Comparison of ENCODE assay signal across 13 mouse cellular contexts in genomic region chr10:75939481-75940234, GRCm38 (mm10). TPM values are rescaled to one million over a fixed set of nuclear protein-coding genes. Genes with fewer than 3 reads are reported as not detected.
DNase-seq lines count a peak whose midpoint lies in the region; ATAC-seq and TF ChIP-seq lines count a peak whose summit lies in the region.
"Had no signal": no experiment of that assay in that cellular context is flagged by ENCODE, and none has a peak within 500 bp of the region (broad histone marks: within the 10 kb centered on the region; RNA-seq: fewer than 3 reads in every experiment).

No protein-coding gene starts in this region.

- H3K9ac ChIP-seq in hindbrain, embryonic 16.5 days (ENCODE audit: low read depth, low read length), result no peak overlapping the region
- H3K9ac ChIP-seq in hindbrain, embryonic 12.5 days, result no peak overlapping the region
- H3K9ac ChIP-seq in kidney, embryonic 15.5 days, result no peak overlapping the region
- H3K9ac ChIP-seq: embryonic facial prominence, embryonic 15.5 days had no signal

- DNase-seq in hindbrain, embryonic 10.5 days (ENCODE audit: low spot score), result no peak
- DNase-seq in G1E (ENCODE audit: low spot score), result peak; percentile 70
- peak; percentile 83 for DNase-seq in c-Kit-positive CD71-positive TER-119-positive erythroid progenitor cells, embryonic 14.5 days (ENCODE audit: low spot score)
- DNase-seq: cerebellum, adult 9-10 months; thymus, postnatal 25 days had no signal

- H3K4me2 ChIP-seq in hindbrain, embryonic 16.5 days (ENCODE audit: low read length), result no peak overlapping the region
- H3K4me2 ChIP-seq in hindbrain, embryonic 12.5 days (replicated peaks), result no peak overlapping the region
- no peak overlapping the region for H3K4me2 ChIP-seq in kidney, embryonic 15.5 days
- H3K4me2 ChIP-seq: embryonic facial prominence, embryonic 15.5 days had no signal

- peaks cover 59% of the 10 kb centered on the region for H3K27me3 ChIP-seq in hindbrain, embryonic 10.5 days (ENCODE audit: insufficient read depth, poor library complexity, severe bottlenecking)
- no peaks in the 10 kb centered on the region for H3K27me3 ChIP-seq in hindbrain, embryonic 16.5 days (replicated peaks; ENCODE audit: control insufficient read depth, insufficient read depth, low read length)
- no peaks in the 10 kb centered on the region for H3K27me3 ChIP-seq in G1E (ENCODE audit: insufficient read depth, low read length)
- H3K27me3 ChIP-seq in hindbrain, embryonic 12.5 days, result peaks cover 46% of the 10 kb centered on the region
- H3K27me3 ChIP-seq in kidney, embryonic 15.5 days, result peaks cover 7% of the 10 kb centered on the region

- H3K27ac ChIP-seq in hindbrain, embryonic 10.5 days, result peak overlapping the region; percentile 1; the same call in 1 of the 2 replicates
- H3K27ac ChIP-seq in hindbrain, embryonic 16.5 days (ENCODE audit: low read depth, low read length), result no peak overlapping the region
- H3K27ac ChIP-seq in hindbrain, embryonic 12.5 days, result no peak overlapping the region
- H3K27ac ChIP-seq in kidney, embryonic 15.5 days, result no peak overlapping the region
- H3K27ac ChIP-seq: embryonic facial prominence, embryonic 15.5 days had no signal

- H3K9me3 ChIP-seq in hindbrain, embryonic 10.5 days, result no peaks in the 10 kb centered on the region
- H3K9me3 ChIP-seq in hindbrain, embryonic 16.5 days (ENCODE audit: control insufficient read depth, low read length), result no peaks in the 10 kb centered on the region
- no peaks in the 10 kb centered on the region for H3K9me3 ChIP-seq in G1E (replicated peaks)
- H3K9me3 ChIP-seq in hindbrain, embryonic 12.5 days (replicated peaks), result no peaks in the 10 kb centered on the region
- H3K9me3 ChIP-seq in kidney, embryonic 15.5 days (replicated peaks), result no peaks in the 10 kb centered on the region
- H3K9me3 ChIP-seq: embryonic facial prominence, embryonic 15.5 days had no signal

- no peak for TF ChIP-seq CTCF in G1E (IDR thresholded peaks at IDR 0.05; ENCODE audit: low read depth, low read length)

- H3K4me3 ChIP-seq in hindbrain, embryonic 10.5 days, result no peak overlapping the region
- H3K4me3 ChIP-seq in hindbrain, embryonic 16.5 days (ENCODE audit: low read length), result no peak overlapping the region
- peak overlapping the region; percentile 45; the same call in 1 of the 2 replicates for H3K4me3 ChIP-seq in G1E (ENCODE audit: low read depth, low read length)
- no peak overlapping the region for H3K4me3 ChIP-seq in hindbrain, embryonic 12.5 days
- H3K4me3 ChIP-seq in kidney, embryonic 15.5 days (replicated peaks), result no peak overlapping the region
- H3K4me3 ChIP-seq: embryonic facial prominence, embryonic 15.5 days had no signal

- ATAC-seq in hindbrain, embryonic 16.5 days, result no peak
- ATAC-seq in G1E (ENCODE audit: extremely low read depth, insufficient number of reproducible peaks, low FRiP score, poor library complexity, severe bottlenecking), result peak; percentile 35; the same call in 1 of the 2 replicates
- ATAC-seq in megakaryocyte-erythroid progenitor cell, adult 5-6 weeks (replicated peaks; ENCODE audit: low FRiP score, low TSS enrichment, poor library complexity, severe bottlenecking), result peak; percentile 51; the same call in 1 of the 2 replicates
- no peak for ATAC-seq in hindbrain, embryonic 12.5 days (ENCODE audit: low FRiP score)
- no peak for ATAC-seq in kidney, embryonic 15.5 days (replicated peaks; ENCODE audit: low FRiP score)

- WGBS in hindbrain, embryonic 10.5 days, result 29% methylated on average over 9 of the region's 9 CpGs
- WGBS in hindbrain, embryonic 16.5 days, result 45% methylated on average over 9 of the region's 9 CpGs
- 37% methylated on average over 9 of the region's 9 CpGs for WGBS in hindbrain, embryonic 12.5 days
- WGBS in kidney, embryonic 15.5 days, result 47% methylated on average over 9 of the region's 9 CpGs

- H3K4me1 ChIP-seq in hindbrain, embryonic 10.5 days (replicated peaks), result peaks cover 66% of the 10 kb centered on the region
- peaks cover 8% of the 10 kb centered on the region for H3K4me1 ChIP-seq in hindbrain, embryonic 16.5 days (ENCODE audit: control insufficient read depth, insufficient read depth, low read depth, low read length)
- peaks cover 63% of the 10 kb centered on the region for H3K4me1 ChIP-seq in G1E (ENCODE audit: insufficient read depth, low read depth, low read length)
- peaks cover 30% of the 10 kb centered on the region for H3K4me1 ChIP-seq in hindbrain, embryonic 12.5 days
- peaks cover 52% of the 10 kb centered on the region for H3K4me1 ChIP-seq in kidney, embryonic 15.5 days

- no peaks in the 10 kb centered on the region for H3K36me3 ChIP-seq in hindbrain, embryonic 10.5 days
- H3K36me3 ChIP-seq in hindbrain, embryonic 16.5 days (ENCODE audit: control insufficient read depth, insufficient read depth, low read length), result no peaks in the 10 kb centered on the region
- H3K36me3 ChIP-seq in G1E (replicated peaks), result peaks cover 31% of the 10 kb centered on the region
- no peaks in the 10 kb centered on the region for H3K36me3 ChIP-seq in hindbrain, embryonic 12.5 days
- no peaks in the 10 kb centered on the region for H3K36me3 ChIP-seq in kidney, embryonic 15.5 days
- H3K36me3 ChIP-seq: embryonic facial prominence, embryonic 15.5 days had no signal

RNA-seq across cellular contexts. Expression of gene Gm867, which starts 0.8 kb away (rescaled TPM):
- 0.85 and 1.6 TPM in 2 replicates for polyA plus RNA-seq in hindbrain, embryonic 10.5 days (2016; fragmentation: Nextera tagmentation; extraction: Ambion mirVana)
- polyA plus RNA-seq in hindbrain, embryonic 16.5 days (2015; fragmentation: Nextera tagmentation; extraction: Ambion mirVana), result 0.74 and 1.5 TPM in 2 replicates
- total RNA-seq in G1E (2014; fragmentation: Nextera tagmentation) (3.0 and 45.1 TPM in 2 replicates), G1E (2017) (not detected in 2 replicates)
- not detected in 2 replicates for polyA plus RNA-seq in G1E (2012)
- 1.8 and 3.6 TPM in 2 replicates for total RNA-seq in megakaryocyte-erythroid progenitor cell, adult 5-6 weeks (2014; fragmentation: Nextera tagmentation)
- not detected in 2 replicates for total RNA-seq in megakaryocyte-erythroid progenitor cell, adult 5-6 weeks (2017)
- polyA plus RNA-seq in hindbrain, embryonic 12.5 days (2016; fragmentation: Nextera tagmentation; extraction: Ambion mirVana), result 1.5 and 1.7 TPM in 2 replicates
- polyA plus RNA-seq in kidney, embryonic 15.5 days (2015; fragmentation: Nextera tagmentation; extraction: Ambion mirVana), result 0.30 and 1.0 TPM in 2 replicates
- polyA plus RNA-seq: intestine, embryonic 14.5 days had no signal

RNA-seq across cellular contexts. Expression of gene Vpreb3, which starts 3.2 kb away (rescaled TPM):
- 0.37 and 0.61 TPM in 2 replicates for polyA plus RNA-seq in hindbrain, embryonic 10.5 days (2016; fragmentation: Nextera tagmentation; extraction: Ambion mirVana)
- polyA plus RNA-seq in hindbrain, embryonic 16.5 days (2015; fragmentation: Nextera tagmentation; extraction: Ambion mirVana), result 0.35 and 0.64 TPM in 2 replicates
- total RNA-seq in G1E (2014; fragmentation: Nextera tagmentation) (not detected in 2 replicates), G1E (2017) (not detected in 2 replicates)
- polyA plus RNA-seq in G1E (2012), result not detected in 2 replicates
- total RNA-seq in megakaryocyte-erythroid progenitor cell, adult 5-6 weeks (2014; fragmentation: Nextera tagmentation), result 6.1 and 35.6 TPM in 2 replicates
- not detected in 2 replicates for total RNA-seq in megakaryocyte-erythroid progenitor cell, adult 5-6 weeks (2017)
- polyA plus RNA-seq in hindbrain, embryonic 12.5 days (2016; fragmentation: Nextera tagmentation; extraction: Ambion mirVana), result 0.34 and 0.98 TPM in 2 replicates
- polyA plus RNA-seq in kidney, embryonic 15.5 days (2015; fragmentation: Nextera tagmentation; extraction: Ambion mirVana), result 0.57 and 1.2 TPM in 2 replicates
- total RNA-seq: layer of hippocampus, postnatal 10 days had no signal
- polyA plus RNA-seq: intestine, embryonic 14.5 days had no signal

RNA-seq across cellular contexts. Expression of gene Mmp11, which starts 3.4 kb away (rescaled TPM):
- polyA plus RNA-seq in hindbrain, embryonic 10.5 days (2016; fragmentation: Nextera tagmentation; extraction: Ambion mirVana), result 31.0 and 41.3 TPM in 2 replicates
- polyA plus RNA-seq in hindbrain, embryonic 16.5 days (2015; fragmentation: Nextera tagmentation; extraction: Ambion mirVana), result 13.6 and 16.6 TPM in 2 replicates
- total RNA-seq in G1E (2014; fragmentation: Nextera tagmentation) (not detected in 2 replicates), G1E (2017) (0.11 and 0.12 TPM in 2 replicates)
- 0.08 TPM in 1 of 2 replicates, not detected in the other for polyA plus RNA-seq in G1E (2012)
- total RNA-seq in megakaryocyte-erythroid progenitor cell, adult 5-6 weeks (2014; fragmentation: Nextera tagmentation), result 0.96 and 1.9 TPM in 2 replicates
- total RNA-seq in megakaryocyte-erythroid progenitor cell, adult 5-6 weeks (2017), result not detected in 2 replicates
- polyA plus RNA-seq in hindbrain, embryonic 12.5 days (2016; fragmentation: Nextera tagmentation; extraction: Ambion mirVana), result 55.2 and 56.1 TPM in 2 replicates
- polyA plus RNA-seq in kidney, embryonic 15.5 days (2015; fragmentation: Nextera tagmentation; extraction: Ambion mirVana), result 48.2 and 57.3 TPM in 2 replicates

RNA-seq across cellular contexts. Expression of gene Chchd10, which starts 6.7 kb away (rescaled TPM):
- polyA plus RNA-seq in hindbrain, embryonic 10.5 days (2016; fragmentation: Nextera tagmentation; extraction: Ambion mirVana), result 9.3 and 13.1 TPM in 2 replicates
- polyA plus RNA-seq in hindbrain, embryonic 16.5 days (2015; fragmentation: Nextera tagmentation; extraction: Ambion mirVana), result 167 and 218 TPM in 2 replicates
- total RNA-seq in G1E (2014; fragmentation: Nextera tagmentation) (135 and 169 TPM in 2 replicates), G1E (2017) (96.3 and 127 TPM in 2 replicates)
- 376 and 450 TPM in 2 replicates for polyA plus RNA-seq in G1E (2012)
- 177 and 314 TPM in 2 replicates for total RNA-seq in megakaryocyte-erythroid progenitor cell, adult 5-6 weeks (2014; fragmentation: Nextera tagmentation)
- total RNA-seq in megakaryocyte-erythroid progenitor cell, adult 5-6 weeks (2017), result 74.0 and 119 TPM in 2 replicates
- 15.4 and 15.5 TPM in 2 replicates for polyA plus RNA-seq in hindbrain, embryonic 12.5 days (2016; fragmentation: Nextera tagmentation; extraction: Ambion mirVana)
- polyA plus RNA-seq in kidney, embryonic 15.5 days (2015; fragmentation: Nextera tagmentation; extraction: Ambion mirVana), result 140 and 148 TPM in 2 replicates

RNA-seq across cellular contexts. Expression of gene Gm5134, which starts 14.7 kb away (rescaled TPM):
- polyA plus RNA-seq in hindbrain, embryonic 10.5 days (2016; fragmentation: Nextera tagmentation; extraction: Ambion mirVana), result not detected in 2 replicates
- polyA plus RNA-seq in hindbrain, embryonic 16.5 days (2015; fragmentation: Nextera tagmentation; extraction: Ambion mirVana), result 0.05 TPM in 1 of 2 replicates, not detected in the other
- total RNA-seq in G1E (2014; fragmentation: Nextera tagmentation) (not detected in 2 replicates), G1E (2017) (not detected in 2 replicates)
- polyA plus RNA-seq in G1E (2012), result not detected in 2 replicates
- 0.12 and 1.4 TPM in 2 replicates for total RNA-seq in megakaryocyte-erythroid progenitor cell, adult 5-6 weeks (2014; fragmentation: Nextera tagmentation)
- total RNA-seq in megakaryocyte-erythroid progenitor cell, adult 5-6 weeks (2017), result 0.38 TPM in 1 of 2 replicates, not detected in the other
- not detected in 2 replicates for polyA plus RNA-seq in hindbrain, embryonic 12.5 days (2016; fragmentation: Nextera tagmentation; extraction: Ambion mirVana)
- 0.05 TPM in 1 of 2 replicates, not detected in the other for polyA plus RNA-seq in kidney, embryonic 15.5 days (2015; fragmentation: Nextera tagmentation; extraction: Ambion mirVana)
- total RNA-seq: layer of hippocampus, postnatal 10 days had no signal
- polyA plus RNA-seq: embryonic facial prominence, embryonic 15.5 days; intestine, embryonic 14.5 days; lung, embryonic 16.5 days had no signal

Comparison
In these comparisons a context has a peak if more than half of its experiments do, and no peak if none do; other contexts are left out.
1. ATAC-seq: peak in G1E (single experiment) and megakaryocyte-erythroid progenitor cell, adult 5-6 weeks (single experiment); none in hindbrain, embryonic 16.5 days (single experiment), hindbrain, embryonic 12.5 days (single experiment) and kidney, embryonic 15.5 days (single experiment).
2. RNA of gene Mmp11, which starts 3.4 kb away (polyA plus RNA-seq): 48.2 to 57.3 TPM in kidney, embryonic 15.5 days, 55.2 to 56.1 TPM in hindbrain, embryonic 12.5 days, 31.0 to 41.3 TPM in hindbrain, embryonic 10.5 days and 13.6 to 16.6 TPM in hindbrain, embryonic 16.5 days; 0.08 TPM in G1E; every median in the first group is over 10 times any median in the second.